Mouse (Mus musculus) spleen, adult 2 months (tissue): ENCODE measurements around the gene Guca2b. TPM values are rescaled to one million over a fixed set of nuclear protein-coding genes. Genes with fewer than 3 reads are reported as not detected.

Experiments
- DNase-seq, 2 experiments: peaks; one replicate each; pipeline versions ENCODE4 v3.0.0 to v3.0.0-alpha.2; 2012 to 2021; ENCODE audit warnings: low spot score in 2 of 2, low read depth in 1 of 2
- H3K27ac ChIP-seq: fragments of 200-500 bp; 2 replicates; pipeline ENCODE4 v1.5.1; 2012; ENCODE audit warnings: low read length, inconsistent platforms; ENCODE audit not compliant: insufficient read depth
- H3K27me3 ChIP-seq: fragments of 200-500 bp; 2 replicates; pipeline ENCODE4 v1.6.1; 2012; ENCODE audit warnings: mild to moderate bottlenecking, moderate library complexity, low read length, inconsistent platforms; ENCODE audit not compliant: control insufficient read depth, insufficient read depth
- H3K36me3 ChIP-seq: fragments of 200-500 bp; 2 replicates; pipeline ENCODE4 v1.6.1; 2012; ENCODE audit warnings: mild to moderate bottlenecking, low read length, inconsistent platforms; ENCODE audit not compliant: control insufficient read depth, insufficient read depth
- H3K4me1 ChIP-seq: fragments of 200-500 bp; 2 replicates; pipeline ENCODE4 v1.6.1; 2011; ENCODE audit warnings: inconsistent platforms; ENCODE audit not compliant: control insufficient read depth, insufficient read depth, insufficient read length
- H3K4me3 ChIP-seq: fragments of 200-500 bp; 2 replicates; pipeline ENCODE4 v1.5.1; 2011; ENCODE audit warnings: mild to moderate bottlenecking, inconsistent platforms; ENCODE audit not compliant: insufficient read depth, insufficient read length; ENCODE audit errors: extremely low read depth
- CTCF ChIP-seq: fragments of 200-500 bp; IDR thresholded peaks from 2 replicates; pipeline ENCODE4 v1.5.1; 2011; ENCODE audit warnings: mild to moderate bottlenecking, inconsistent platforms; ENCODE audit not compliant: insufficient read depth, insufficient read length, insufficient replicate concordance; ENCODE audit errors: extremely low read depth
- POLR2A ChIP-seq: fragments of 200-500 bp; IDR thresholded peaks from 2 replicates; pipeline ENCODE4 v1.6.1; 2011; ENCODE audit warnings: low read depth, low read length, inconsistent platforms
- WGBS: fragments of 180-500 bp; shearing (Covaris S2); methylation state at CpG from one replicate; pipeline ENCODE4 v1.1.7; 2018; 5-methylcytosine and 5-hydroxymethylcytosine counted together
- polyA plus RNA-seq: library from polyadenylated mRNA; depleted of rRNA; stranded (reverse); fragments of >200 nt; gene quantifications from 2 replicates; pipeline ENCODE4 v1.2.3, GENCODE M21; 2012

Gene Guca2b
- polyA plus RNA-seq, 1 experiment, result 1.2 TPM

GRCm38 (mm10) chr4:119682596-119682995 is 23.8 kb upstream of the Guca2b start:
- Histone ChIP-seq H3K27ac (no peak overlapping the region), H3K4me1 (no peaks in the 10 kb centered on the region), H3K36me3 (no peaks in the 10 kb centered on the region), H3K4me3 (no peak overlapping the region), H3K27me3 (no peaks in the 10 kb centered on the region)
- WGBS, result 67% methylated on average over 5 of the region's 5 CpGs
- DNase-seq, result no peak
- TF ChIP-seq POLR2A (no peak), CTCF (no peak)

DNA sequence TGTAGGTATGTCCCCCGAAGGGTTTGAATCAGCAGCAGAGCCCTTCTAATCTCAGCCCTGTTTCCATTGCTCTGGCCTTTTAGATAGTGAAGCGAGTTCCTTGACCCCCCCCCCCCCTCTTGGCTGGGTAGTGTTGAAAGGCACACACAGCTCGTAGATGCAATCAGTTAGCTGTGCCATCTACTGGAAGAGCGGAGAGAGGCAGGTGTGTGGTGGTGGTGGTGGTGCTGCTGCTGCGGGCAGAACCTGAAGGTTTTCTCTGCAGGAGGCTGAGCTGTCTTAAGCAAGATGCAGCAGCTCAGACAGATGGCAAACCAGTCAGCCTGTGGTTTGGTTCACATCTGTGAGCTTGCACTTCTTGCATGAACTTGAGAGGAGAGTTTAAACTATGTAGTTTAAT is 13.9 kb upstream of the Guca2b start:
- DNase-seq, result no peak
- TF ChIP-seq POLR2A, result no peak
- TF ChIP-seq CTCF, result no peak
- 31% methylated on average over 5 of the region's 5 CpGs for WGBS
- Histone ChIP-seq H3K36me3 (no peaks in the 10 kb centered on the region), H3K27me3 (no peaks in the 10 kb centered on the region), H3K4me1 (peaks cover 21% of the 10 kb centered on the region; the same call in 1 of the 2 replicates), H3K4me3 (no peak overlapping the region), H3K27ac (no peak overlapping the region)

GRCm38 (mm10) chr4:119671164-119671563 is 12.4 kb upstream of the Guca2b start:
- peaks cover 21% of the 10 kb centered on the region; the same call in 1 of the 2 replicates for H3K4me1 ChIP-seq
- H3K36me3 ChIP-seq, result no peaks in the 10 kb centered on the region
- no peak overlapping the region for H3K27ac ChIP-seq
- H3K4me3 ChIP-seq, result no peak overlapping the region
- no peaks in the 10 kb centered on the region for H3K27me3 ChIP-seq
- DNase-seq, result no peak
- TF ChIP-seq POLR2A, result no peak
- no peak for TF ChIP-seq CTCF
- 92% methylated on average over 9 of the region's 9 CpGs for WGBS

- WGBS, result 90% methylated on average over 6 of the region's 6 CpGs
- Histone ChIP-seq H3K4me1 (peaks cover 21% of the 10 kb centered on the region; the same call in 1 of the 2 replicates), H3K27ac (no peak overlapping the region), H3K4me3 (no peak overlapping the region), H3K36me3 (no peaks in the 10 kb centered on the region), H3K27me3 (no peaks in the 10 kb centered on the region)
- no peak for TF ChIP-seq POLR2A
- DNase-seq, result no peak
These were observed 12.0 kb upstream of the Guca2b start for GRCm38 (mm10) chr4:119670736-119671135.

DNA sequence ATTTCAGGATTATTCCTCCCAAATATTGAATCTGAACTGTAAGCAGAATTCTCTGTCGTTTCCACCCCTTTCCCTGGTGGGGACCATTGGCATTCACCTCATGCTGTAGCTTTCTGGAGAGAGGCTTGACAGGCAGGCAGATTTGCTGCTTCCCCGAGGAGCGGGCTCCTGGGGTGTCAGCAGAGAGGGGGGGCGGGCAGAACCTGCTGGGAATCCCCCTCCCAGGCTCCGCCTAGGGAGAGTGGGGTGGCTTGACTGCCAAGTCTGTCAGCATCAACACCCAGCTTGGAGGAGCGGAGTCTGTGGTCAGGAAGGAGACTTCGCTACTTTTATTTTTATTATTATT is 11.4 kb upstream of the Guca2b start:
- H3K27ac ChIP-seq, result no peak overlapping the region
- H3K27me3 ChIP-seq, result no peaks in the 10 kb centered on the region
- 70% methylated on average over 7 of the region's 7 CpGs for WGBS
- DNase-seq, result no peak
- H3K36me3 ChIP-seq, result no peaks in the 10 kb centered on the region
- peaks cover 21% of the 10 kb centered on the region; the same call in 1 of the 2 replicates for H3K4me1 ChIP-seq
- no peak overlapping the region for H3K4me3 ChIP-seq
- TF ChIP-seq CTCF (no peak), POLR2A (no peak)

GRCm38 (mm10) chr4:119669356-119670209 is 10.8 kb upstream of the Guca2b start:
- no peaks in the 10 kb centered on the region for H3K27me3 ChIP-seq
- H3K36me3 ChIP-seq, result no peaks in the 10 kb centered on the region
- no peak for TF ChIP-seq CTCF
- no peak for TF ChIP-seq POLR2A
- H3K4me1 ChIP-seq, result peaks cover 21% of the 10 kb centered on the region; the same call in 1 of the 2 replicates
- DNase-seq, result peak in 1 of 2 experiments; percentile 68
- H3K4me3 ChIP-seq, result no peak overlapping the region
- 22% methylated on average over 10 of the region's 10 CpGs for WGBS
- peak overlapping the region; percentile 33; the same call in 1 of the 2 replicates for H3K27ac ChIP-seq

GRCm38 (mm10) chr4:119668596-119668995 is 9.8 kb upstream of the Guca2b start:
- no peak for DNase-seq
- Histone ChIP-seq H3K4me3 (no peak overlapping the region), H3K27me3 (no peaks in the 10 kb centered on the region), H3K4me1 (peaks cover 24% of the 10 kb centered on the region; the same call in 1 of the 2 replicates), H3K27ac (no peak overlapping the region), H3K36me3 (no peaks in the 10 kb centered on the region)
- no peak for TF ChIP-seq CTCF
- TF ChIP-seq POLR2A, result no peak
- WGBS, result 83% methylated on average over 4 of the region's 4 CpGs
